Mouse (Mus musculus): ENCODE measurements around the gene Frmd4a.

DNA sequence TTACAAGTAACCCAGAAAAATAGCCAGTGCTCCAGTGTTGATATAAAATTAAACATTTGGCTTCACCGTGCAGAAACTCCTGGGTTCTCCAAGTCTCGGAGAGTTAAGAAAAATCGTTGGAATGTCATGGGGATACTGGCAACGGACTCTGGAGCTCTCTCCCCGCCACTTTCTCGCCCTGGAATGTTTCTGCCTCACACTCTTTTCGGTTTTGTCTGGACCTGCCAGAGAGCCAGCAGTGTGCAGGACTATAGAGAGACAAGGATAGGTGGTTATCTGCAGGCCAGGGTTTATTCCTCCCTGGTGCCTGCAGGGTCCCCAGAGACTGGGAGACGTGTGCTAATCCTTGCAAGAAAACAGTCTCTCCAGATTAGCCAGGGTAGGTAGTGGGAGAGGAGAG is 314.9 kb downstream of the Frmd4a start:
- TF ChIP-seq CTCF (IDR thresholded peaks at IDR 0.05; ENCODE audit: extremely low read depth, insufficient read length, insufficient replicate concordance, low read depth, low read length) (no peak), POLR2A (IDR thresholded peaks at IDR 0.05; ENCODE audit: low read depth, low read length) (no peak)
